Mouse (Mus musculus) kidney, postnatal 25 days (tissue): ENCODE measurements around the gene Schip1.
A peak's percentile ranks its signal among the peaks of the same experiment; 100 is the strongest.
"Not testable (repeated sequence)": the region's sequence is repeated elsewhere in the genome, so short reads cannot be mapped to it uniquely, and the experiment has no call there.

Experiments used
- DNase-seq, 2 experiments: peaks; one replicate each; pipeline ENCODE4 v3.0.0; 2021; ENCODE audit warnings: mixed read lengths in 2 of 2

Gene Schip1

GRCm38 (mm10) chr3:68064731-68065130 lies at the start of gene Schip1:
Schip1 (plus strand) TSS chr3:68064802.
- peak; percentile 68 to 69 for DNase-seq

DNA sequence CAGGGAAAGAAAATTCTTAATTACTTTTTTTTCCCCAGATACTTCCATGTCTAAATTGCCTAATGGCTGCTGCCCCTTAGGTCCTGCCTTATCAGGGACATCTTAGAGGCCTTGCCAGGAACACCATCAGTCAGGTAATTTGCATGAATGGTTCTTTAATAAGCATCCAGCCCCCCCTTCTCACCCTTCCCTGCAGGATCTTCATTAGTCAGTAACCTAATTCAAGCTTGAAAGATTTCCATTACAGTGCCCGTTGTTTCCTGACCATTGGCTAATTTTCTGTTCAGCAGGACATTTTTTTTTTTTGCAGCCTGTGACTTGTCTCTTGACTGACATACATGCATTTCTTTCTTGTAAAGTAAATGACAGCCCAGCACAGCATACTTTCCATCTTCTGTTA lies 48.8 kb upstream of the Schip1 start:
- no peak for DNase-seq

DNA sequence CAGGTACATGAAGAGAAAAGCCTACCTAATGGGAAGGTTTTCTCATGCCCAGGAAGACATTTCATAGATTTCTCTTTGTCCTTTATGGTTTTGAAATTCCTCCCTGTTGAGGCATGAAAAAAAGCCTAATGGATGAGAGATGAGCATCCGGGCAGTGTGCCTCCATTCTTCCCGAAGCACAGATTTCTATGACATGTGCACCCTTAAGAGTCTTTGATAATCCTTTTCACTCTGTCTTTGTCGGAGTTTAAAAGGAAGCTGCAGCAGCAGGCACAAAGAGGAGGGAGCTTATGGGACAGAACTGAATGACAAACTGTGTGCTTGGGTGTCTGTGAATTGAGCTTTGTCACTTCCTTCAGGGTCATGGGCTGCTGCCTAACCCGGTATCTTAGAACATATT lies 45.2 kb upstream of the Schip1 start:
- no peak for DNase-seq

DNA sequence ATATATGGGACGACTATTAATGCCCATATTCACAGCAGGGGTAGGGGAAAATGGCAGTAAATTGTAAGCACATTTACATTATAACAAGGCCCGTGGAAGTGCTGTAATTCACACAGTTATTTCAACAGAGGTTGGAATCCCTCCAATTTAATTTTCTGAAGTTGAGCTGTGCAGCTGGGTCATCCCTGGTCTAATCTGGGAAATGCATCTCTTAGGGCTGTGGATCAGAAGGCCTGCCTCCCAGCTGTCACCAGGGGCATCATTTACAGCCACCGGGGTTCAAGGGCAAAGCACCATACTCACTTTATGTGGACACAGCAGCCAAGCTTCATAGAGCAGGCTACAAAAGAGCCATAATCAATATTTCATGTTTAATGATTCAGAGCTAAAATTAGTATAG lies 28.5 kb upstream of the Schip1 start:
- no peak for DNase-seq

DNA sequence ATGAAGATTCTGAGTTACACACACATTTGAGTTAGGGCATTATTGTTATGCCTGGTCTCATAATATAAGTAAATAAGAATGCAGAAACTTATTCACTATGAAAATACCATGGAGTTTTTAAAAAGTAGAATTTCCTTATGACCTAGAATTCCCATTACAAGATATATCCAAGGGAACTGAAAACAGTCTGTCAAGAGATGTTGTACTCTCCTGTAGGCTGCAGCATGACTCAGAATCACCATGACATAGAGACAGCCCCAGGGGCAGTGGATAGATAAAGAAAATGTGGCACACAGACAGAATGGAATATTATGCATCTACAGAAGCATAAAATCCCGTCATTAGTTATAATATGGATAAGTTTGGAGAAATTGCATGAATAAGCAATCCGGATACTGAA lies 21.7 kb upstream of the Schip1 start:
- DNase-seq, result no peak

DNA sequence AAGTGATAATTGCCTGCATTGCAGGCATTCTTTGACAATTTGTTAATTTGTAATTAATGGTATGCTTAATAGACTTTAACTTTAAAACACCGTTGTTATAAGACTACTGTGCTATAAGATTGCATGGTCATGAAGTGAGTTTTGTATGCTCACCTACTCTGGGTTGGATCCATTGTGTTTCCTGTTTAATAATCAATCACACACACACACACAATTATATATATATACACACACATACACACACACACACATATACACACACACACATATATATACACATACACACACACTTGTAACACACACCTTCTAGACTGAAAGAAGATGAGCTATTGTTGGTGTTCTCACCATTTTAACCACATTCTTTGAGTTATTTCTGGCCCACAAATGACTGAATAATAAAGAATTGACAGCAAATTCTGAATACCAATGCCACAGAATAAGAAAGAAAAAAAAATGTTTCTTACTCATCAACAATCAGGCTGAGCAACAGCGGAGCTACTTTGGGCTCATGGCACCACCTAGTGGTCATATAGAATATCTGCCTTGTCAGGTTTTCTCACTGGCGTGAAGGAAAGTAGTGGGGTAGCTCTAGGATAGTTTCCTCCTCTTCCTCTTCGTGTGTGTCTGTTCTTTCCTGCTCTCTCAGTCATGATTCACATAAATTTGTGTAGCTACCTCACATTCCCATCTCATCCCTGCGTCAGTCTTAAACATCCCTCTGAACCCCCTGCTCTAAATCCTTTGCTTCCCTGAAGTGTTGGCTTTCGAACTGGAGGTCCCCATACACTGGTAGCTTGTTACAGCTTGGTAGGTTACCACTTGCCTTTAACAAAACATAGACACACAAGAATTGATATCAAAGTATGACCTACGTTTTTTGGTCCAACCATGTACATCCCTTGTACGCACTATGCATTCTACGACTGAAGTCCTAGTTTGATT lies 18.9 kb upstream of the Schip1 start:
- DNase-seq, result peak; percentile 20 to 42

- peak in 1 of 2 experiments; percentile 37 for DNase-seq
Observed at GRCm38 (mm10) chr3:68053538-68053937, 11.1 kb upstream of the Schip1 start.

GRCm38 (mm10) chr3:68055071-68055470 lies 9.5 kb upstream of the Schip1 start:
- DNase-seq, result no peak

DNA sequence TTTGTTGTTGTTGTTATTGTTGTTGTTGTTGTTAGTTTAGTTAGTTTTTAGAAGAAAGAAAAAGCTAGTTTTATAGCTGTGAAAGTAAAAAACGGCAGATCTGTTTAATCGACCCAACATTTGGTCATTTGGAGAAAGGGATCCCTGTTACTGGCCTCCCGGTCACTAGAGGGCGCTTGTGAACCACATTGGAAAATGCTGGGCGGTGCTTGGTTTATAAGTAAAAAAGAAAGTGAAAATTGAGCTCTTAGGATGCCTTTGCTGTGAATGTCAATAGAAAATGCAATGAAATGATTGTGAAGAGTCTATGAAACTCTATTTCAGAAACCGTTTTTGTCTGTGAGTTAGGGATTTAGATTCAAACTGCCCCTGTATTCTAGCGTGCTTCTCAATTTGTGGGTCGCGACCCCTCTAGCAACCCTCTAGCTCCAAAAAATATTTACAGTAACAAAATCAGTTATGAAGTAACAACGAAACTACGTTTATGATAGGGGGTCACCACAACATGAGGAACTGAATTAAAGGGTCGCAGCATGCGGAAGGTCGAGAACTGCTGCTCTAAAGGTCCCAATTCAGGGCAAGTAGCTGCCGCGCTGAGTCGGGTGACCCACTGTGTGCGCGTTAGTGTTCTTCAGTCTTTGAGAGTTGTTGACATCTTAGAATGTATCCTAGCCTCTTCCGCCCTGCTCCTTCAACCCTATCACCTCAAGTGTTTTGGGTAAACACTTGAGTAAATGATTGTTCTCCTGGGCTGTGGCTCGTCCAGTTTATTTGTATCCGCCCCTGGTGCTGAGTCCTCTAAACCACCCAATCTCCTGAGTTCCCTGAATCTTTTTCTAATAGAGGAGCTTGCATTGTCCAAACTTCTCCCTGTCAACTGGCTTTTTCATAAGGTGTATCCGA lies 8.0 kb upstream of the Schip1 start:
- DNase-seq, result peak; percentile 76 to 90

DNA sequence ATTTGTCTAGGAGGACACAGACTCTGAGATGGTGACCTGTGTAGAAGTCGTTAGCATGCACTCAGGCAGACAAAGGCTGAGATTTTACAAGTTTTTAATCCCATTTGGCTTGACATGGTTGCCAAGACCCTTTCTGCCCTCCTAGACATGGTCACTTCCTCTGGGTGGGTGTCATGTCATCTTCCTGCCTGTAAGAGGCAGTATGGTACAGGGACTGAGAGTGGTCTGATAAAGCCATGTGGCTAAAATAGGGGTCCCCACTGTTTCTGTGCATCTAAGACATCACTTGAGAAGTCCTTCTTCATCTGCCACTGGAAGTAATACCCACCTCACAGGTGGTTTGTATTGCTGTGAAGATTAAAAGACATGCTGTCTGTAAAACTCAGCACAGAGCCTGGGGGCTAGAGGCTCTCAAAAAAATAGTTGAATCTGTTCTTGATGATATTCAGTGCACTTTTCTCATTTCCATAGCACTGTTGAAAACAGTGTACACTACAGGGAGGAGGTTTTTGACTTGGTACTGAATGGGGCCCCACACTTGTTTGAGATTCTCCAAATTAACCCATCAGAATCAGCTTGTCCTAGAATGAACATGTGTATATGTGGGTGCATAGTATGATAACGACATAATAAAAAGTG lies 5.3 kb upstream of the Schip1 start:
- peak in 1 of 2 experiments; percentile 20 for DNase-seq

GRCm38 (mm10) chr3:68071395-68072386 lies 7.1 kb downstream of the Schip1 start:
- peak in 1 of 2 experiments; percentile 8 for DNase-seq

DNA sequence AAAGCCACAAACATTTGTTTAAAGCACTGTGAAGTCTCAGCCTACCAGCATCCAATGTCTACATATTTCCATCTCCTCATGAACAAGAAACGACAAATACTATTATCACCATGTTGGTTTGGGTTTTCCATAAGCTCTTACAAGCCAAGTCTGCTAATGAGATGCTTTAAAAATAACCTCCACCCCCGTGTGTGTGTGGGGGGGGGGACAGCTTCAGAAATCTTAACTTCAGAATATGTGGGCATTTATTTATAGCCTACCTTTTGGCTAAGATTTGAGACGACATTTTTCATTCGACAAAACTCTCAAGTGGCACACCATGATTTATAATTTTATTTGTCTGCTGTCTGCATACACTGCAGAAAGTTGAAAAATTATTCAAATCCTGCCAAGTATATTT lies 12.8 kb downstream of the Schip1 start:
- DNase-seq, result no peak

GRCm38 (mm10) chr3:68085024-68085423 lies 20.4 kb downstream of the Schip1 start:
- DNase-seq, result no peak

DNA sequence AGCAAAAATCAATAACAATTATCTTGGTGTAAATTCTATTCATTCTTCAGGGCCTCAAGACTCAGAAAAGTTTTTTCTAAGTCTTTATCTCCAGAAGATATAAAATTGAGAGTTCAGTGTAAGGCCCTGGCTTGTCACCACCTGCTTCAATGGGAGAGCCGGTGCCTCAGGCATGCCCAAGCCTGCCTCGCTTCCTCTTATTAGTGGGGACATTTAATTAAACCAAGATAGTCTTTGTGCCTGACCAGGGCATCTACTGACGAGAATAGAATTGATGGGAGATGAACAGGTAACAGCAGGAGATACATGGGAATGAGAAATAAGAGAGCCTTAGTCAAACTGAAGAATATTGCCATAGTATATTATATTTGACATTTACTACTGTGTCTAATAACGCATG lies 27.5 kb downstream of the Schip1 start:
- DNase-seq, result no peak

GRCm38 (mm10) chr3:68096724-68097431 lies 32.3 kb downstream of the Schip1 start:
- no peak for DNase-seq

GRCm38 (mm10) chr3:68099561-68099960 lies 35.0 kb downstream of the Schip1 start:
- not testable (repeated sequence) for DNase-seq

- no peak for DNase-seq
Observed at GRCm38 (mm10) chr3:68101343-68101742, 36.7 kb downstream of the Schip1 start.

DNA sequence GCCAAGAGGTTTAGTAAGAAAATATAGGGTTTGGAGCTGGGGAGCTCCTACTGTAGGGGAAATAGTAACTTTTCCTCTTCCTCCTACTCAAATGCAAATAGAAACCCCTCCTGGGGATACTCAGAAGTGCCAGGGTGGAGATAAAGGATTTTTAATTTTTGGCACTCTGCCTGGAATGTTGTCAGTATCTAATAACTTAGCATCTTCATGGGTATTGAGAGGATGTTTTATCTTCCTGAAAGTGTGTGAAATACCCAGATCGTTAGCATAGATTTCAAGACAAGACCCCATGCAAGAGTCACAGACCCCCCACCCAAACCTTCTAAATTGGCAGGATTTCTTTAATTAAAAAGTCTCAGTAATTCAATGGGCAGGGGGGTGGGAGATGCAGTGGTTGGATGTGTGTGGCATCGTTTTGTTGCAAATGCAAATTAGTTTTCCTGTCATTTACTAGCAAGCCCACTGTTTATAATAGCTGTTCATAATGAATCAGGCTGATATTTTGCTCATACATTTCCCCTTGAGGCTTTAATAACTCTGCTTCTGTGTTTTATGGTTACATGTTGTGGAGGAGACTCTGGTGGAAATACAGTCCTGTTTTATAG lies 40.6 kb downstream of the Schip1 start:
- DNase-seq, result no peak

DNA sequence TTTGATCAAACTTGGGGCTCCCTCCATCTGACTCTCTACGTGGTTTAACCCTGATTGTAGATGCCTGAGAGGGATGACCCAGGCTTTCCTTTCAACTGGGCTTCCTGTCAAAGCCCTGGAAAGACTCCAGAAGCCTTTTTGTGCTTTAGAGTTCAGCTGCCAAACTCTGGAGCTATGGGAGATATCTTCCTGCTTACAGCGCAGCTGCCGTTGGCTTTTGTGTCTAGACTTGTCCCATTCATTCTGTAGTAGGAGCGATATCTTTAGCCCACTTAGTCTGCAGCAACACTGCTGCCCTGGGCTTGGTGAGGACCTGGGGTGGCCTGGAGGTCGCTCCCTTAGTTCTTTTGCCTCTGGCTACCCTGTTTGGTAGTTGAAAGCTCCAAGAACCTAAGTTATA lies 56.7 kb downstream of the Schip1 start:
- DNase-seq, result no peak

- no peak for DNase-seq
Observed at GRCm38 (mm10) chr3:68126284-68126856, 61.8 kb downstream of the Schip1 start.
